Mouse (Mus musculus): ENCODE data around the gene Ric1. TPM values are rescaled to one million over a fixed set of nuclear protein-coding genes. Genes with fewer than 3 reads are reported as not detected.

Gene Ric1
- total and polyA plus RNA-seq, 3 experiments, result 9.2 to 20.6 (median 16.9) TPM

DNA sequence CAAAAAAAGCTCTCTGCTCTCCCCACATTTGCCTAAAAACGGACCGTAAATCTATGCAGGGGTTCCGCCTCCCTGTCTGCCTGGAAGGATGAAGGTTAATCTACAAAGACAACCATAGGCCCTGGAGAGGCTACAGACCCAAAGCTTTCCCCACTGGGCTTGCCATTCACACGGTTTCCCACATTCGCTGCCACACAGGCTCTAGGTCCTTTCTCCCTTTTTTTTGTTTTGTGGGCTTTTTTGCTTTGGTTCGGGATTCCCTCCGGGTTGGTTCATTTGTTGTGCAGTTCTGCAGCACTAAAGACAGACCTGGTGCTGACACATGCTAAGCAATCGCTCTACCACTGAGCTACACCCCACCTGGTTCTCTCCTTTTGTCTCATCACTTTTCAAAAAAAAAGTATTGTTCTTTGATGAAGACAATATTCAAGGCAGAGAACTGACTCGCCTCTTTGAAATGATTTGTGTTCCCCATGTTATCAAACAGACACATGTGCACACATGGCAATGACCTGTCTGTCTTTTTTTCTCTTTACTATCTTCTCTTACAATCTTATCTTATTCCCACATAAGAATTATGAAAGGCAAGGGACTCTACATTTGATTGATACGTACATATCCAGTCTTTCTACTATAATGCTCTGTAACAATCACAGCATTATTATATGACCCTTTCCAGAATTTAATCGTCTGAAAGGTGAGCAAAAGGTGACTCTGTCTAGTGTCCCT is 121.3 kb downstream of the Ric1 start:
- no peaks in the 10 kb centered on the region for H3K27me3 ChIP-seq (ENCODE audit: control insufficient read depth, insufficient read depth, low read length)
- H3K79me2 ChIP-seq (replicated peaks; ENCODE audit: control insufficient read depth, insufficient read depth, low read length), result no peaks in the 10 kb centered on the region
- no peak overlapping the region for H3K4me3 ChIP-seq
- peaks cover 3% of the 10 kb centered on the region for H3K4me1 ChIP-seq (ENCODE audit: control insufficient read depth, insufficient read depth, low read length)
- no peak for TF ChIP-seq EP300 (IDR thresholded peaks at IDR 0.05; ENCODE audit: insufficient read depth, low read depth, low read length)
- no peak for TF ChIP-seq POLR2A (IDR thresholded peaks at IDR 0.05; ENCODE audit: insufficient read depth, low read depth, low read length)
- no peak for TF ChIP-seq CTCF (IDR thresholded peaks at IDR 0.05)
- no peak overlapping the region for H3K9ac ChIP-seq (ENCODE audit: low read depth, low read length)
- H3K27ac ChIP-seq, result no peak overlapping the region
- H3K36me3 ChIP-seq (ENCODE audit: control insufficient read depth, insufficient read depth, low read length), result no peaks in the 10 kb centered on the region
- DNase-seq, result no peak
- intact Hi-C loops (cut with DNase I), result no loop called here
- WGBS, result 88% methylated on average over 11 of the region's 11 CpGs

DNA sequence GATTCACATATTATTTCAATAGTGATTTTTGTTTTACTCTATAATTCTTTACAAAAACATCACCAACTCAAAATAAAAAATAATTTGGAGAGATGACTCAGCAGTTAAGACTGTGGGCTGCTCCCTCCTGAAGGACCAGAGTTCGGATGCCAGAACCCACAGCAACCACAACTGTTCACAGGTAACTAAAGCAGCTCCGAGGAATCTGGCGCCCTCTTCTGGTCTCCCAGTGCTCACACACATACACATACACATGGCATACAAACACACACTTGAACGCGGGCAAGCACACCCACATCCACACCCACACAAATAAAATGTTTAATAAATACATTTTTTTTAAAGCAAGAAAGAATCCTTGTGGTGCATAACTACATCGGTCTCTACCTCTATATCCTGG is 122.7 kb downstream of the Ric1 start:
- DNase-seq, result no peak
- no peak overlapping the region for H3K4me3 ChIP-seq
- no peak overlapping the region for H3K9ac ChIP-seq (ENCODE audit: low read depth, low read length)
- no peaks in the 10 kb centered on the region for H3K27me3 ChIP-seq (ENCODE audit: control insufficient read depth, insufficient read depth, low read length)
- WGBS, result 97% methylated on average over 6 of the region's 6 CpGs
- no peaks in the 10 kb centered on the region for H3K36me3 ChIP-seq (ENCODE audit: control insufficient read depth, insufficient read depth, low read length)
- H3K4me1 ChIP-seq (ENCODE audit: control insufficient read depth, insufficient read depth, low read length), result peaks cover 3% of the 10 kb centered on the region
- H3K27ac ChIP-seq, result no peak overlapping the region
- TF ChIP-seq CTCF (IDR thresholded peaks at IDR 0.05) (peak; percentile 47), EP300 (IDR thresholded peaks at IDR 0.05; ENCODE audit: insufficient read depth, low read depth, low read length) (no peak), POLR2A (IDR thresholded peaks at IDR 0.05; ENCODE audit: insufficient read depth, low read depth, low read length) (no peak)
- no peaks in the 10 kb centered on the region for H3K79me2 ChIP-seq (replicated peaks; ENCODE audit: control insufficient read depth, insufficient read depth, low read length)
- intact Hi-C loops (cut with DNase I), result no loop called here

DNA sequence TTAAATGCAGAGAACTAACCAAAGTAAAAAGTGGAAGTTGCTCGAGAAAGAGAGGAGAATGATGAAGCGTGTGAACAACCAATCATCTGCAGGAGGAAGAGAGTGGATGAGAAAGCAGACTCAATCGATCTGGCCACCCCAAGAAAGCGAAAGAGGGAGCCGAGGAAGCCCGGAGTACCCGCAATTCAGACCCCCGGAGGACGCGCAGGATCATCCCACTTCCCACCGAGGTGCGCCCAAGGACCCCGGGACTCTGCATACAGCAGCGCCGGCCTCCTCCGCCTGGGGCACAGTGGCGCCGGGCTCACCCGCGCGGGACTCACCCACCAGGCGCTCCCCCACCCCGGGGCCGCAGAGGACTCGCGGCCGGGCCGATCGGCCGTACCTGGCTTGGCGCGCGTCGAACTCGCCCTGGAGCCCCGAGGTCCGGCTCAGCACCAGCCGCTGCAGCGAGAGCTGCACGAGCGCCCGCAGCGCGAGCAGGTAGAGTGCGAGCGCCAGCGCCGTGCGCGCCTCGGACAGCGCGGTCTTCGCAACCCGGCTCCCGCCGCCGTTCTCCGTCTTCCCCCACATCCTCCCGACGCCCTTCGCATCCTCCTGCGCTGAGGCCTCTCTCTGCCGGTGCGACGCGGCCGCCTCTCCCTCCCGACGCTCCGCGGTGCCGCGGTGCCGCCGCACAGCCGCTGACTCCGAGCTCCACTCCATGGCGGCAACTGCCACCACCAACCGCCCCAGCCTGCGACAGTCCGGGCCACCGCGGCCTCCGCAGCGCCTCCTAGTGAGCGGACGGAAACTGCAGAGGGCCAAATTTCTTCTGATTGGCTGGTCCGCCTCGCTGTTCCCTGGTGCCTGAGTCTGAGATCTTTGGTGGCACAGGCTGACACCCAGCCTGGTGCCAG is 125.8 kb downstream of the Ric1 start, which contains the start of gene Ermp1:
Gene Ermp1, minus strand, starts transcription at position 765 of the 899 bp plus-strand sequence.
- Histone ChIP-seq H3K27ac (peak within 1 kb of the TSS; percentile 82), H3K79me2 (replicated peaks; ENCODE audit: control insufficient read depth, insufficient read depth, low read length) (no peaks in the 10 kb centered on the region), H3K9ac (ENCODE audit: low read depth, low read length) (peak within 1 kb of the TSS; percentile 96), H3K27me3 (ENCODE audit: control insufficient read depth, insufficient read depth, low read length) (no peaks in the 10 kb centered on the region), H3K36me3 (ENCODE audit: control insufficient read depth, insufficient read depth, low read length) (no peaks in the 10 kb centered on the region), H3K4me3 (peak within 1 kb of the TSS; percentile 77), H3K4me1 (ENCODE audit: control insufficient read depth, insufficient read depth, low read length) (no peaks in the 10 kb centered on the region; the same call in 1 of the 2 replicates)
- intact Hi-C loops (cut with DNase I), result no loop called here
- peak; percentile 95 to 98 for DNase-seq
- TF ChIP-seq POLR2A (IDR thresholded peaks at IDR 0.05; ENCODE audit: insufficient read depth, low read depth, low read length), result peak; percentile 73
- peak; percentile 96; the same call in 1 of the 2 replicates for TF ChIP-seq CTCF (IDR thresholded peaks at IDR 0.05)
- peak; percentile 66; the same call in 1 of the 2 replicates for TF ChIP-seq EP300 (IDR thresholded peaks at IDR 0.05; ENCODE audit: insufficient read depth, low read depth, low read length)
- under 1% methylated on average over 90 of the region's 90 CpGs for WGBS

DNA sequence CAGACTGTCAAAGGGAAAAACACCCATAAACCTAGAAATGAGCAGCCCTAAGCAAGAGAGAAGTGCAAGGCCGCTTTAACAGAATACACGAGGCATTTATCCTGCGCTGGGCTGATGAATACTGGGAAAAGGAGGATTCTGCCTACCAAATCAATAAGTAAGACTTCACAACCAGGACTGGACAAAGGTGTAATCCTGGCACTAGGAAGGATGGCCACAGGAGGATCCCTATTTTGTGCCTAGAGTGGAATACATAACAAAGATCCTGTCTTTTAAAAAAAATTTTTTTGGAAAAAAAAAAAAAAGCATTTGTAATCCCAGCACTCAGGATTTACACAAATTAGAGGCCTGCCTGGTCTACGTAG is 126.5 kb downstream of the Ric1 start:
- Histone ChIP-seq H3K4me3 (peak overlapping the region; percentile 77), H3K27me3 (ENCODE audit: control insufficient read depth, insufficient read depth, low read length) (no peaks in the 10 kb centered on the region), H3K27ac (peak overlapping the region; percentile 82), H3K79me2 (replicated peaks; ENCODE audit: control insufficient read depth, insufficient read depth, low read length) (no peaks in the 10 kb centered on the region), H3K9ac (ENCODE audit: low read depth, low read length) (no peak overlapping the region), H3K36me3 (ENCODE audit: control insufficient read depth, insufficient read depth, low read length) (no peaks in the 10 kb centered on the region), H3K4me1 (ENCODE audit: control insufficient read depth, insufficient read depth, low read length) (no peaks in the 10 kb centered on the region; the same call in 1 of the 2 replicates)
- TF ChIP-seq POLR2A (IDR thresholded peaks at IDR 0.05; ENCODE audit: insufficient read depth, low read depth, low read length), result no peak
- no peak for TF ChIP-seq CTCF (IDR thresholded peaks at IDR 0.05)
- no peak for TF ChIP-seq EP300 (IDR thresholded peaks at IDR 0.05; ENCODE audit: insufficient read depth, low read depth, low read length)
- WGBS, result 35% methylated on average over 4 of the region's 4 CpGs
- no peak for DNase-seq
- intact Hi-C loops (cut with DNase I), result no loop called here

DNA sequence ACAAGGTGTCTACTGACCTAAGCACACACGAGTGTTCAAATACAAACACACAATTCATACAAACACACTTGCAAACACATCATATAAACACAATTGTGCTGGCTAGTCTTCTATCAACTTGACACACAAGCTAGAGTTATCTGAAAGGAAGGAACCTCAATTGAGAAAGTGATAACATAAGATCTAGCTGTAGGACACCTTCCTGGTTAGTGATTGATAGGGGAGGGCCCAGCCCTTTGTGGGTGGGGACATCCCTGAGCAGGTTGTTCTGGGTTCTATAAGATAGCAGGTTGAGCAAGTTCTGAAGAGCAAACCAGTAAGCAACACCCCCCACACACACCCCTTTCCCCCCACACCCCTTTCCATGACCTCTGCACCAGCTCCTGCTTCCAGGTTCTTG is 127.6 kb downstream of the Ric1 start:
- Histone ChIP-seq H3K4me3 (no peak overlapping the region), H3K79me2 (replicated peaks; ENCODE audit: control insufficient read depth, insufficient read depth, low read length) (no peaks in the 10 kb centered on the region), H3K36me3 (ENCODE audit: control insufficient read depth, insufficient read depth, low read length) (no peaks in the 10 kb centered on the region), H3K27me3 (ENCODE audit: control insufficient read depth, insufficient read depth, low read length) (no peaks in the 10 kb centered on the region), H3K4me1 (ENCODE audit: control insufficient read depth, insufficient read depth, low read length) (no peaks in the 10 kb centered on the region; the same call in 1 of the 2 replicates), H3K9ac (ENCODE audit: low read depth, low read length) (no peak overlapping the region), H3K27ac (no peak overlapping the region)
- no peak for TF ChIP-seq CTCF (IDR thresholded peaks at IDR 0.05)
- TF ChIP-seq POLR2A (IDR thresholded peaks at IDR 0.05; ENCODE audit: insufficient read depth, low read depth, low read length), result no peak
- TF ChIP-seq EP300 (IDR thresholded peaks at IDR 0.05; ENCODE audit: insufficient read depth, low read depth, low read length), result no peak
- 89% methylated on average over 1 of the region's 1 CpGs for WGBS
- no peak for DNase-seq
- intact Hi-C loops (cut with DNase I), result no loop called here

Measured in heart, adult 2 months (tissue).